Mouse (Mus musculus) heart, embryonic 13.5 days (tissue): Measurements from ENCODE around the gene Ubqln4. TPM values are rescaled to one million over a fixed set of nuclear protein-coding genes. Genes with fewer than 3 reads are reported as not detected.

Source experiments
- ATAC-seq: fragments of 200-750 bp; cut with Nextera tagmentation; 2 replicates; pipeline ENCODE4 v1.8.0; 2017; ENCODE audit warnings: moderate TSS enrichment; ENCODE audit not compliant: insufficient number of reproducible peaks, low FRiP score, low TSS enrichment; ENCODE audit errors: extremely low read depth
- H3K27ac ChIP-seq: fragments of 300-500 bp; sonication (generic); replicated peaks from 2 replicates; pipeline ENCODE4 v1.5.1; 2015; ENCODE audit warnings: moderate library complexity, mild to moderate bottlenecking, inconsistent platforms
- H3K27me3 ChIP-seq: fragments of 300-500 bp; sonication (generic); replicated peaks from 2 replicates; pipeline ENCODE4 v1.6.1; 2015; ENCODE audit warnings: mild to moderate bottlenecking, inconsistent platforms
- H3K36me3 ChIP-seq: fragments of 300-500 bp; sonication (generic); 2 replicates; pipeline ENCODE4 v1.6.1; 2015; ENCODE audit warnings: mild to moderate bottlenecking, inconsistent platforms
- H3K4me1 ChIP-seq: fragments of 300-500 bp; sonication (generic); 2 replicates; pipeline ENCODE4 v1.6.1; 2015; ENCODE audit warnings: inconsistent platforms
- H3K4me2 ChIP-seq: fragments of 300-500 bp; sonication (generic); 2 replicates; pipeline ENCODE4 v1.6.1; 2015; ENCODE audit warnings: inconsistent platforms, mild to moderate bottlenecking, moderate library complexity
- H3K4me3 ChIP-seq: fragments of 300-500 bp; sonication (generic); 2 replicates; pipeline ENCODE4 v1.5.1; 2015; ENCODE audit warnings: moderate library complexity, mild to moderate bottlenecking, inconsistent platforms
- H3K9ac ChIP-seq: fragments of 300-500 bp; sonication (generic); 2 replicates; pipeline ENCODE4 v1.6.1; 2015; ENCODE audit warnings: inconsistent platforms, mild to moderate bottlenecking, moderate library complexity
- H3K9me3 ChIP-seq: fragments of 300-500 bp; sonication (generic); 2 replicates; pipeline ENCODE4 v1.6.1; 2016; ENCODE audit warnings: inconsistent platforms
- WGBS: fragments of 180-500 bp; shearing (Covaris S2); methylation state at CpG from one replicate; pipeline ENCODE4 v1.1.7; 2015; ENCODE audit warnings: mixed read lengths; 5-methylcytosine and 5-hydroxymethylcytosine counted together
- polyA plus RNA-seq: library from polyadenylated mRNA; unstranded; fragments of >200 nt; fragmentation: Nextera tagmentation; extraction: Ambion mirVana; gene quantifications from 2 replicates; pipeline ENCODE4 v1.2.1, GENCODE M21; 2015

The Ubqln4 gene
- polyA plus RNA-seq, 1 experiment from 2014 or later: 34.1 TPM

DNA sequence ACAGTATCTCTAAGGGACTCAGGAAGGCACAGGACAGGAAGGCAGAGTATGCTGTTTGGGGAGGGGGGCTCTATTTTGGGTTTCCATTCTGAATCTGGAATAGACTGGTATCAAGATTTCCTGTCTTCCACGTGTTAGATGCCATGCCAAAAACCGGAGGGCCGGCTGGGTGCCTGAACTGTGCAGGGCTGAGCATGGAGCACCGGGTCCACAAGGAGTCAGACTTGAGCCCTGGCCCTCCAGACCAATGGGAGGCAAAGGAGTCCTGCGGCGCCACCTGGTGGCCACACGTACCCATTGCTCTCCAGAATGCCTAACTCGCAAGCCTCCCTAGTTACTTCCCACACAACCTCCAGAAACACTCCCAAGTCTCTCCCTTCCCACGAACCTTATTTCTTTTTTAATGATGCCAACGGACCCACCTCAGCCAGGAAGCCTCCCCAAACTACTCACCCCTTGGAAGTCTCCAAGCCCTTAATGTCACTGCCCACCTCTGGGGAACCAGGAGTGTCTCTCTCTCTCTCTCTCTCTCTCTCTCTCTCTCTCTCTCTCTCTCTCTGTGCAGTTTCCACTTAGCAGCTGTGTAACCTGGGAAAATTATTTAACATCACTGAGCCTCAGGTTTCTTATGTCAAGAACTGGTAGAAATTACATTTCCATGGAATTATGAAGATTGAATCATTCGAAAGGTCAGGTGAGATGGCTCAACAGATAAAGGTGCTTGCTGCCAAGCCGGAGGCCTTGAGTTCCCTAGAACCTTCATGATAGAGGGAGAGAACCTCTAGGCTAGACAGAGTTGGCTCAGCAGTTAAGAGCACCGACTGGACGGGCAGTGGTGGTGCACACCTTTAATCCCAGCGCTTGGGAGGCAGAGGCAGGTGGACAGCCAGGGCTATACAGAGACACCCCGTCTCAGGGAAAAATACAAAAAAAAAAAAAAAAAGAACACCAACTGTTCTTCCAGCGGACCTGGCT, 27.1 kb upstream of the Ubqln4 start:
- 33% methylated on average over 17 of the region's 17 CpGs for WGBS
- Histone ChIP-seq H3K4me2 (peak overlapping the region; percentile 46), H3K4me1 (peaks cover 54% of the 10 kb centered on the region), H3K9ac (peak overlapping the region; percentile 67), H3K27me3 (no peaks in the 10 kb centered on the region), H3K27ac (no peak overlapping the region), H3K9me3 (no peaks in the 10 kb centered on the region), H3K36me3 (peaks cover 28% of the 10 kb centered on the region), H3K4me3 (no peak overlapping the region)
- peak; percentile 53 for ATAC-seq

DNA sequence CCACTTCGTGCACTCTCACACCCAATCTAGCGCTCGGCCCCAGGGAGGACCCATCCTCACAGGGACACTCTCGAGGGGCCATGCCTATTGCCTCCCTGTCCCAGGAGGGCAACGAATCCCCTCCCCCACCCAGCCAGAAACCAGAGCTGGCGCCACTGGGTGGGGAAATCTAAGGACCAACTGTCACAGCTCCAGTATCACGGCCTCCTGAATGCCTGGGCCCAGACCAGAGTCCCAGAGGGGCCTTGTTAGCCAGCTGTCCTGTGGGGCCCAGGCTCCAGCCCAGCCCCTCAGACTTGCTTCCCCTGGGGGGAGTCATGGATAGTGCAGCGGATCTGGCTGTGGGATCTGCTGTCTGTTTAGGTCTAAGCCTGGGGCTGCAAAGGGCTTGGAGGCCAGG, 26.0 kb upstream of the Ubqln4 start:
- WGBS: 21% methylated on average over 8 of the region's 8 CpGs
- Histone ChIP-seq H3K4me2 (peak overlapping the region; percentile 33), H3K36me3 (peaks cover 28% of the 10 kb centered on the region), H3K27ac (peak overlapping the region; percentile 41), H3K9ac (peak overlapping the region; percentile 71), H3K4me1 (peaks cover 54% of the 10 kb centered on the region), H3K27me3 (no peaks in the 10 kb centered on the region), H3K4me3 (0 out of 2 replicates have a peak overlapping the region, but pooled peaks have one; percentile 1), H3K9me3 (no peaks in the 10 kb centered on the region)
- ATAC-seq: no peak

DNA sequence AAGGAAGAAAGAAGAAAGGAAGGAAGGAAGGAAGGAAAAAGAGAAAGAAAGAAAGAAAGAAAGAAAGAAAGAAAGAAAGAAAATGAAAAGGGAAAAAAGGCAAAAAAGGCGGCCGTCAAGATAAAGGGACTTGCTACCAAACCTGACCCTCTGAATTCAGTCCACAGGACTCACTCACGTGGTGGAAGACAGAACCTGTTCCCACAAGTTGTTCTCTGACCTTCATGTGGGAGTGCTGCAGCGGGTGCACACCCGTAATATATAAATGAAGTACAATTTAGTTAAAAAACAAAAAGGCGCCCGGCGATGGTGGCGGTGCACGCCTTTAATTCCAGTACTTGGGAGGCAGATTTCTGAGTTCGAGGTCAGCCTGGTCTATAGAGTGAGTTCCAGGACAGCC, 24.9 kb upstream of the Ubqln4 start:
- peaks cover 58% of the 10 kb centered on the region for H3K4me1 ChIP-seq
- peaks cover 17% of the 10 kb centered on the region for H3K36me3 ChIP-seq
- no peaks in the 10 kb centered on the region for H3K27me3 ChIP-seq
- peak overlapping the region; percentile 96; the same call in 1 of the 2 replicates for H3K27ac ChIP-seq
- peak overlapping the region; percentile 75; the same call in 1 of the 2 replicates for H3K4me2 ChIP-seq
- H3K9ac ChIP-seq: peak overlapping the region; percentile 98; the same call in 1 of the 2 replicates
- no peak overlapping the region for H3K4me3 ChIP-seq
- ATAC-seq: no peak
- no peaks in the 10 kb centered on the region for H3K9me3 ChIP-seq
- WGBS: 81% methylated on average over 11 of the region's 11 CpGs

DNA sequence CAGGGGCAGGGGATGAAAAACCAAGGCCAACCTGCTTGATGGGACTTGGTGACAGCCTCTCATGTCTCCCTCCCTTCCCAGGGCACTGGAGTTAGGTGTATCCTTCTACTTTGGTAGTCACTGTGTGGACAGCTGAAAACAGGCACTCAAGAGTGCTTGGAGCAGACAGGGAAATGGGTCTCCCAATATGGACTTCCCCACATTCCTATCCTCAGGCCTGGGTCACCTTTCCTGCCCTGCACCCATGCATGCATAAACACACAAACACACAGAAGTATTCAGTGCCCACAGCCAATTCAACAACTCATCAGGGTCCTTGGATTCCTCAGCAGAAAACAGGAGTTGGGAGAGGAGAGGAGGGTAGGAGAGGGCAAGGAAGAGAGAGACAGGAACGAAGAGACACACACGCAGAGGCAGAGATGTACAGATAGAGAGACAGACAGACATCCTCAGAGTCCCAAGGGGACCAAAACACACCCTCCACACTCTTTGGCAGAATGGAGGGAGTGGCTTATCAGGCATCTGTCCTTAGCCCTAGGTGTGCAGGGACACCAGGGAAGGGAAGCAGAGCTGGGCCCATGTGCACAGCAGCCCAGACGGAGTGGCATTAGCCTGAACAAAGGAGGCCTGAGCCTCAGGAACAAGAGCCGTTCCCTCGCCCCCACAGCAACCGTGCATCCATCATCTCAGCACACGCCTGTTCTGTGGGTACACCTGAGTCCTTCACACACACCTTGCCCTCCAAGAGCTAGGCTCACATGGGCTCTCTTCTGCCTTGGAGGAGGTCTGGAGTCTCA, 24.2 kb upstream of the Ubqln4 start:
- H3K4me1 ChIP-seq: peaks cover 65% of the 10 kb centered on the region
- no peaks in the 10 kb centered on the region for H3K27me3 ChIP-seq
- peaks cover 10% of the 10 kb centered on the region for H3K36me3 ChIP-seq
- H3K4me3 ChIP-seq: peak overlapping the region; percentile 93
- H3K4me2 ChIP-seq: peak overlapping the region; percentile 75
- peak overlapping the region; percentile 96 for H3K27ac ChIP-seq
- H3K9me3 ChIP-seq: no peaks in the 10 kb centered on the region
- H3K9ac ChIP-seq: peak overlapping the region; percentile 98
- no peak for ATAC-seq
- 40% methylated on average over 7 of the region's 7 CpGs for WGBS

DNA sequence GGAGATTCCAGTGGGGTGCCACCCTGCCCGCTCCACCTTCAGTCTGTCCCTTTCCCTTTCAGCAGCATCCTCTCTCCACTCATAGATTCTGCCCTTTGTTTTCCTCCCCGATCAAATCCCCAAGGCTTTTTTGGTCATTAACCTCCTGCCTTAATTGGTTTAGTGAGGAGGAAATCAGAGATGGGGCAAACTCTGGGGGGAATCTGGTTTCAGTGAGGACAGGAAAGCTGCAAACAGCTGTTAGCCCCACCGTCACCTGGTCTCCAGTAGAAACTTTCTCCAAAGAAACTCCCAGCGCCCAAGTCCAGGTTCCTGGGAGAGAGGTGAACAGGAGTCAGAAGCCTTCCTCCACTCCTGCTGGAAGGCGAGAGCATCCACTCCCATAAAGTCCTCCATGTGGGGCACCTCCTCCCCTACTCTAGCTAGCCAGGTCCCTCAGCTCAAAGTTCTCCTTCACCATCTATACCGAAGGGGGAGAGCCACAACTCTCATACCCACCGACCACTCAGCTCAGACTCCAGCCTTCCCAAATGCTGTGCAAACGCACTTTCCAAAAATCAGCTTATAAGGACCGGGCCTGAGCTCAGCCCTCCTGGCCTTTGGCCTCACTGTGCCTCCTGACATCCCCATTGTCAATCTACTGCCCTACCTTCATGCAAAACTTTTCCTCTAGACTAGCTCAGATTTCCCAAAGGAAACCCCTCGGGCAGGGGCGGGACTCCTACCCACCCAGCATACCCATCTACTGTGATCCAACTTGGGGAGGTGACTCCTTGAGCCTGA, 23.3 kb upstream of the Ubqln4 start:
- Histone ChIP-seq H3K9me3 (no peaks in the 10 kb centered on the region), H3K36me3 (peaks cover 1% of the 10 kb centered on the region; the same call in 1 of the 2 replicates), H3K4me3 (peak overlapping the region; percentile 93), H3K9ac (peak overlapping the region; percentile 98), H3K4me1 (peaks cover 74% of the 10 kb centered on the region), H3K27ac (peak overlapping the region; percentile 96), H3K27me3 (no peaks in the 10 kb centered on the region), H3K4me2 (peak overlapping the region; percentile 75)
- 26% methylated on average over 11 of the region's 11 CpGs for WGBS
- ATAC-seq: no peak

DNA sequence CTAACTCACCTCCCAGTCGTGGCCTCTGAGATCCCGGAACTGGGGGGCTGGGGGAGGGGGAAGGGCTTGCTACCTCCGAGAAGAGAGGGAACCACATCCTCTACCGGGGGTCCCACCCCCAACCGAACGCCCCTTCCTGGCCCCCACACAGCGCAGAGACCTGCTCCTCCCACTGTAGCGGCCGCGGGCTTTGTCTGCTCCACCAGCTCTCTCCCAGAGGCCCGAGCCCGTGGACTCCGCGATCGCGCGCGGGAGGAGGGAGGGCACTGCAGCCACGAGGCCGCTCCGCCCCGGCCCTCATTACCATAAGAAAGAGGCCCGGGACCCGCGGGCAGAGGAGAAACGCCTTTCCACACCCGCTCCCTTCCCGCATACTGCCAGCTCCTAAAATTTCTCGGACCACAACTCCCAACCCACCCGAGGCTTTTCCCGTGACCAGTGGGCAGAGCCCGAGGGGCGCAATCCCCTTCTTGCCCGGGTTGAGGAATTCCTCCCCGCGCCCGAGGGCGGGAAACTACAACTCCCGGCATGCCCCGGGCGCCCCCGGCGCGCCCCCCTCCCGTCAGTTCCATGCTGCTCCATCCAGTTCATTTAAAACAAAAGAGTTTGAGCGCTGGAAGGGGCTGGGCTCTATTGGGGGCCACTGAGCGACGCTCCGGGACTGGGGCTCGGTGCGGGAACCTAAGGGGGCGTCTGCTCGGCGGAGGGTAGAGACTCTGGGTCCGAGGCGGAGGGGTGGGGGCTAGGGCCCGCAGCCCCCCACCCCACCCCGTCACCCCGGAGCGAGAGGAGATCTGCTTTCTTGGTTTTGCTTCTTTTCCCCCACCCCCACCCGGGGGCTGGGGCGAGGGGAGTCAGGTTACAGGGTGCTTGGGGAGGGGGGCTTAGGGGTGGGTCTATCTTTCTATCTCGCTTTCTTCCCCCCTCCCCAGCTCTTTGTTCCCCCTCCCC, 21.9 kb upstream of the Ubqln4 start:
- H3K4me3 ChIP-seq: peak overlapping the region; percentile 93
- H3K36me3 ChIP-seq: peaks cover 11% of the 10 kb centered on the region
- H3K9me3 ChIP-seq: no peaks in the 10 kb centered on the region
- peaks cover 77% of the 10 kb centered on the region for H3K4me1 ChIP-seq
- under 1% methylated on average over 63 of the region's 63 CpGs for WGBS
- H3K9ac ChIP-seq: peak overlapping the region; percentile 98
- no peaks in the 10 kb centered on the region for H3K27me3 ChIP-seq
- peak; percentile 67 for ATAC-seq
- peak overlapping the region; percentile 96 for H3K27ac ChIP-seq
- H3K4me2 ChIP-seq: peak overlapping the region; percentile 75

DNA sequence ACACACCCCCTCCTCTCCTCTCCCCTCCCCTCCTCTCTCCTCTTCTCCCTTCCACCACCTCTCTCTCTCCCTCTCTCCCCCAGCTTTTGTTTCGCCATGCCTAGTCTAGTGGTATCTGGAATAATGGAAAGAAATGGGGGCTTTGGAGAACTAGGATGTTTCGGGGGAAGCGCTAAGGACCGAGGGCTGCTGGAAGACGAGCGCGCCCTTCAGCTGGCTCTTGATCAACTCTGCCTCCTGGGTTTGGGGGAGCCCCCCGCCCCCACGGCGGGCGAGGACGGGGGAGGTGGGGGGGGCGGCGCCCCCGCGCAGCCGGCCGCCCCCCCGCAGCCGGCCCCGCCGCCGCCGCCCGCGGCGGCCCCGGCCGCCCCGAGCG, 21.3 kb upstream of the Ubqln4 start, which contains the start of gene Mex3a:
TSS of gene Mex3a (plus strand) at position 97 of the 376 bp plus-strand sequence.
- peak within 1 kb of the TSS; percentile 96 for H3K27ac ChIP-seq
- H3K4me2 ChIP-seq: peak within 1 kb of the TSS; percentile 75
- H3K4me1 ChIP-seq: peaks cover 77% of the 10 kb centered on the region
- no peaks in the 10 kb centered on the region for H3K27me3 ChIP-seq
- no peak for ATAC-seq
- H3K36me3 ChIP-seq: peaks cover 18% of the 10 kb centered on the region
- H3K9ac ChIP-seq: peak within 1 kb of the TSS; percentile 98
- 1% methylated on average over 28 of the region's 31 CpGs for WGBS
- peak within 1 kb of the TSS; percentile 93 for H3K4me3 ChIP-seq
- H3K9me3 ChIP-seq: no peaks in the 10 kb centered on the region

DNA sequence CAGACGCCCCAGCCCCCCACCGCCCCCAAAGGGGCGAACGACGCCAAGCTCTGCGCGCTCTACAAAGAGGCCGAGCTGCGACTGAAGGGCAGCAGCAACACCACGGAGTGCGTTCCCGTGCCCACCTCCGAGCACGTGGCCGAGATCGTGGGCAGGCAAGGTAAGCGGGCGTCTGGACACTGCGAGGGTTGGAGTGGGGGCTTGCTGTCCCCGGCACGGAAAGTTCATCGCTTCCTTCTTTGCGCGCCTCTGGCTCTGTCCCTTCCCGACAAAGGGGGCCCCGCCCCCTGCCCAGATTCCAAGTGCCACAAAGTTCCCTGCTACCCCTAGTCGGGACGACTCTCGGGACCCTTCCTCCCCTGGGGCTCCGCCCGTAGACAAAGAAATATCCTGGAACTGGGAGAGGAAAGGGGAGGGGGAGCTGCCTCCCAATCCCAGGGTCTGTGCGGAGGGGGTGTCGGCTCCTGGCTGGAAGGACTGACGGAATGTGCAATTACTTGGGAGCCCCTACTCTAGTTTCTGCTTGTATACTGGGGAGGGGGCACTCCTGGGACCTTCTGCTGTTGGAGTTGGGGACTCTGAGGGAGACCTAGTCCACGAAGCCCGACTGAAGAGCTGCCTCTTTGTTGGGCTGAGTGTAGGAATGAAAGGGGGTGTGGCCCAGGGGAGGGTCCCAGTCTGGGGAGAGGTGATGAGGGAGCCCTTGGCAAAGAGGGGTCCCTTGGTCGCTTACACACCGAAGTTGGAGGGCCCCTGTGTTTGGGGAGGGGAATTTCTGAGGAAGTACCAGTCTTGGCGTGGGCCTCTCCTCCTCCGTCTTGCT, 20.7 kb upstream of the Ubqln4 start:
- peak overlapping the region; percentile 96 for H3K27ac ChIP-seq
- H3K36me3 ChIP-seq: peaks cover 24% of the 10 kb centered on the region
- under 1% methylated on average over 40 of the region's 40 CpGs for WGBS
- peak overlapping the region; percentile 98 for H3K9ac ChIP-seq
- peak overlapping the region; percentile 75 for H3K4me2 ChIP-seq
- peak overlapping the region; percentile 93 for H3K4me3 ChIP-seq
- no peaks in the 10 kb centered on the region for H3K9me3 ChIP-seq
- no peak for ATAC-seq
- no peaks in the 10 kb centered on the region for H3K27me3 ChIP-seq
- H3K4me1 ChIP-seq: peaks cover 76% of the 10 kb centered on the region

DNA sequence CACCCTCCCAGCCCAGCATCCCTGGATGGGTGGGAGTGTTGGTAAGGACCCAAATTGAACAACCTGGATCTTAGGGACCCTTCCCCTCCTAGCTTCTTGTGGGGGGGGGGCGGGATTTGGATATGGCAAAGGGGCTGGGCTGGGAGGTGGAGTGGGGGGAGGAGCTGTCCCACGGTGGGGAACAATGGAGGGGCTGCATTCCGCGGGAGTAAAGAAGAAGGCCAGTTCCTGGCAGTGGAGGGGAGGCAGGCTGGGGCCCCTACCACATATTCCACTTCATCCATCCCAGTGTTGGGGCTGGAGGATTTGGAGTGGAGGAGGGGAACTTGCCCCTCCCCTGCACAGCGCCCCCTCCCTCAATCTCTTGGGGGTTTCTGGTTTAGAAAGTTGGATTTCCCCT, 19.9 kb upstream of the Ubqln4 start:
- Histone ChIP-seq H3K4me1 (peaks cover 76% of the 10 kb centered on the region), H3K4me3 (peak overlapping the region; percentile 93), H3K27ac (peak overlapping the region; percentile 96), H3K4me2 (peak overlapping the region; percentile 75), H3K36me3 (peaks cover 32% of the 10 kb centered on the region), H3K9ac (peak overlapping the region; percentile 98), H3K27me3 (no peaks in the 10 kb centered on the region), H3K9me3 (no peaks in the 10 kb centered on the region)
- ATAC-seq: no peak
- WGBS: 8% methylated on average over 5 of the region's 5 CpGs
